Mouse (Mus musculus): ENCODE measurements around the gene Ntm.

DNA sequence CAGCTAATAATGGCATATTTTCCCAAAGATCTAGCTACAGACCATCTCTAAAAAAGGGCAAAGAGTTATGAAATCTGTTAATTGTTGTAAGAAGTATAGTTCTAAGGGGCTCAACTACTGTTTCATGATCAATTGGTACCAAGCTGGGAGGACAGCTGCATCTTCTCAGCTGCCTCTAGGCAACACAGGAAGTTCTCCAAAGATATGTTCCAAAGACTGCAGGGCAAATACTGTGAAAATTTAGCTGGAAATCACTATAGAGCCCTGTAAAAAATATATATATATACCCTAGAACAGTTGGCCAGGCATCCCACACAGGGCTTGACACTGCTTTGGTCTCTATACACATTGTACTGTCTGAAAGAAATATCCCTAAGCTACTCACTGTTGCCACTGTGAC, 489.5 kb downstream of the Ntm start:
- TF ChIP-seq CTCF (IDR thresholded peaks at IDR 0.05): no peak
- no peak for TF ChIP-seq POLR2A (IDR thresholded peaks at IDR 0.05; ENCODE audit: insufficient read depth, low read depth, low read length)
- TF ChIP-seq EP300 (IDR thresholded peaks at IDR 0.05; ENCODE audit: insufficient read depth, low read depth, low read length): no peak

Data from heart, adult 2 months (tissue).